Mouse (Mus musculus) heart, adult 10 weeks (tissue): ENCODE measurements around the gene Kcng4. TPM values are rescaled to one million over a fixed set of nuclear protein-coding genes. Genes with fewer than 3 reads are reported as not detected.

Experiments used
- polyA plus RNA-seq: library from polyadenylated mRNA; stranded (reverse); fragments of 350-450 nt; fragmentation: Illumina TruSeq; extraction: RNeasy Lipid Tissue Mini Kit (QIAGEN cat#74804); gene quantifications from one replicate; pipeline ENCODE4 v1.2.3, GENCODE M21; 2014; ENCODE audit warnings: low read depth, low replicate concordance

Kcng4 gene
- 0.34 TPM for polyA plus RNA-seq

DNA sequence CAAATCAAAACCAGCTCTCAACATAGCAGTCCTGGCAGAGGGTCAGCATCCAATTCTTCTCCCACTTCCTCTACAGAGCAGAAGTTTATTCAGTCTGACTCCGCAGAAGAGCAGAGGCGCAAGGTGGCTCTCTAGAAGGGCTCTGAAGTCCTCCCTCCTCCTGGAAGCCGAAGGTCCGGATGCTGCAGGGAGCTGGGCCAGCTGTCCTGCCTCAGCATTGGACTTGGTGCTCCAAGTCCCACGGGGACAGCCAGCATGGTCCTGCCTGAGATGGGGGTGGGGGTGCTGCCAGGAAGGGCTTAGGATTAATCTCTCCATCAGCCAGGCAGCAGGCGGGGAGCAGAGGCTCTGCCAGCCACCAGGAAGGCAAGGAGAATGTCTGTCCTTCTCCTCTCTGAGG, at the start of gene Kcng4:
TSS of gene Kcng4 (minus strand) at position 303 of the 400 bp plus-strand sequence.

GRCm38 (mm10) chr8:119666219-119666951, 30.9 kb upstream of the Kcng4 start, which contains the start of gene Wfdc1:
Wfdc1 (plus strand) TSS chr8:119666365.

GRCm38 (mm10) chr8:119612471-119612870, 23.0 kb downstream of the Kcng4 start, which contains the start of gene Adad2:
Adad2 (plus strand) TSS chr8:119612747.

DNA sequence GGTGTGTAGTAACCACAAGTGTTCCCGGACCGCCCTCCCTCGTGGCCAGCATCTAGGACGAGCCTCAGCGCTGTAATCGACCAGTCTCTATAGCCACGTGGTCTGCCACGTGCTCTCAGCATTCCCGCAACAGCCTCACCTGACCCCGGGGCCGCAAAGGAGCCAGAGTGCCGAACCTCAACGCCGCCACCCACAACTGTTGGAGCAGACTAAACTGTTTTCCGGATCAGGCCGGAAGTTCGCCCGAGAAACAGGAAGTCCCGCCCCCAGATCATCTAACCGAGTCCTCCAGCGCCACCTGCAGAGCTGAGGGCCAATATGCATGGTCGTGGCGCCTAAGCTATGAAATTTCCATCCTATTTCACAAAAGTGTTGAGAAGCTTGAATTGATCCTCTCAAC, 30.5 kb downstream of the Kcng4 start, which contains the start of gene Taf1c:
TSS of gene Taf1c (minus strand) at position 227 of the 400 bp plus-strand sequence.

DNA sequence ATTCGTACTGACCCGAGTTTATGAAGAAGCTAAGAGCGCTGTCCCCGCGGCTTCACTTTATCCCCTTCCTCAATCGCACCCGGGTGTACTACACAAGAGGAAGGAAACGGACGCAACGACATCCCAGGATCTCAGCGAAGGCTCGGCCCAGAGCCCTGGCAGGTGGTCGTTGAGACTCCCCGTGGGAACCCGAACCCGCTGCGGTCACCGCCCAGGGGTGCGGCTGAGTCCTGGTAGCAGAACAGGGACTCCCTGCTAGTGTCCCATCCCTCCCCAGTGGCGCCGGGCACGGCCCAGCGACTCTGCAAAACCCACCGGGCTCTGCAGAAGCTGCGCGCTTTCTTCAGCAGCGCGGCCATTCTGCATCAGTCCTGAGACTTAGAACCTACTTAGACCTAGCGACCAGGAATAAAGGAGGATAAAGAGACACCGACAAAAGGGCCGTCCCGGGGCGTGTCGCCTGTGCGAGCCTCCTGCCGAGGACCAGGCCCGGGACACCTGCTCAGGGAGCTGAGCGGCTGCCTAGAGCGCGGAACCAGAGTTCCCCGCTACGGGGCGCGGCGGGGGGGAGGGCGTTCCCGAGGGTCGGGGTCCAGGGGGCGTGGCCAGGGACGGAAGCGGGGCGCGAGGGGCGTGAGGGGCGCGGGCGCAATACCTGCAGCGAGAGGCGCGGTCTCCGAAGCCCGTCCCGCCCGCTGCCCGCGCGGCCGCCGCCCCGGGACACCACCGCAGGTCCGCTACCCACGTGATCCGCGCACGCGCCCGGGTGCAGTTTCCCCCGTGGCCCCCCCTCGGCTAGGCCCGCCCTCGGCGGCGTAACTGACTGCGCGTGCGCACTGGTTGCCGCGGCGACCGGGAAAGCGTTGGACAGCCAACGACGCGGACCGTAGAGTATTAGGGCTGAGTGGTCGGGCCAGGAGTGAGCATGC, 60.8 kb downstream of the Kcng4 start, which contains the start of the genes Hsdl1 and Dnaaf1:
TSS of gene Hsdl1 (minus strand) at position 747 of the 929 bp plus-strand sequence.
TSS of gene Dnaaf1 (plus strand) at position 799 of the 929 bp plus-strand sequence.

Other genes starting within 250 kb of the Kcng4 start
- 108 TPM for gene Mlycd, start 240.8 kb downstream of the Kcng4 start, polyA plus RNA-seq
- 4.1 TPM for gene Osgin1, start 201.6 kb downstream of the Kcng4 start, polyA plus RNA-seq
- gene Necab2, start 189.0 kb downstream of the Kcng4 start, polyA plus RNA-seq = not detected
- gene Slc38a8, start 134.0 kb downstream of the Kcng4 start, polyA plus RNA-seq = not detected
- 34.2 TPM for gene Mbtps1, start 76.9 kb downstream of the Kcng4 start, polyA plus RNA-seq
- gene Hsdl1, start 60.5 kb downstream of the Kcng4 start, polyA plus RNA-seq = 13.6 TPM
- not detected for gene Dnaaf1, start 60.4 kb downstream of the Kcng4 start, polyA plus RNA-seq
- 5.3 TPM for gene Taf1c, start 30.5 kb downstream of the Kcng4 start, polyA plus RNA-seq
- not detected for gene Adad2, start 22.9 kb downstream of the Kcng4 start, polyA plus RNA-seq
- 23.6 TPM for gene Wfdc1, start 30.7 kb upstream of the Kcng4 start, polyA plus RNA-seq
- gene Atp2c2, start 64.3 kb upstream of the Kcng4 start, polyA plus RNA-seq = not detected
- 13.1 TPM for gene Tldc1, start 142.7 kb upstream of the Kcng4 start, polyA plus RNA-seq
- 16.8 TPM for gene Cotl1, start 204.9 kb upstream of the Kcng4 start, polyA plus RNA-seq
- gene Klhl36, start 226.6 kb upstream of the Kcng4 start, polyA plus RNA-seq = 1.7 TPM